Mouse (Mus musculus): Measurements from ENCODE around the gene Gemin2. TPM values are rescaled to one million over a fixed set of nuclear protein-coding genes. Genes with fewer than 3 reads are reported as not detected.
"Not testable (repeated sequence)": the region's sequence is repeated elsewhere in the genome, so short reads cannot be mapped to it uniquely, and the experiment has no call there.

Gene Gemin2
- polyA plus RNA-seq (2011; ENCODE audit: insufficient read depth, insufficient read length, low read depth, missing spikeins), result 27.8 and 31.1 TPM in 2 replicates

- TF ChIP-seq POLR2A (IDR thresholded peaks at IDR 0.05; ENCODE audit: insufficient read depth, low read length) (peak; percentile 92), CTCF (IDR thresholded peaks at IDR 0.05; ENCODE audit: low read depth, low read length) (no peak)
- Histone ChIP-seq H3K27ac (ENCODE audit: insufficient read depth, low read length) (peak within 1 kb of the TSS; percentile 73), H3K36me3 (ENCODE audit: control insufficient read depth, insufficient read depth, low read length, poor library complexity, severe bottlenecking) (peaks cover 18% of the 10 kb centered on the region), H3K4me1 (ENCODE audit: control insufficient read depth, insufficient read depth, low read length) (no peaks in the 10 kb centered on the region), H3K9me3 (replicated peaks; ENCODE audit: control insufficient read depth, insufficient read depth, low read length, poor library complexity, severe bottlenecking) (no peaks in the 10 kb centered on the region), H3K27me3 (ENCODE audit: control insufficient read depth, insufficient read depth, low read length, poor library complexity, severe bottlenecking) (no peaks in the 10 kb centered on the region), H3K4me3 (ENCODE audit: low read depth, low read length) (peak within 1 kb of the TSS; percentile 86), H3K9ac (ENCODE audit: low read depth, poor library complexity, severe bottlenecking) (peak within 1 kb of the TSS; percentile 77)
Observed at GRCm38 (mm10) chr12:59013234-59013633, at the start of gene Gemin2. Gene Gemin2, plus strand, starts transcription at chr12:59013393.

- H3K36me3 ChIP-seq (ENCODE audit: control insufficient read depth, insufficient read depth, low read length, poor library complexity, severe bottlenecking), result no peaks in the 10 kb centered on the region; the same call in 1 of the 2 replicates
- no peak for TF ChIP-seq POLR2A (IDR thresholded peaks at IDR 0.05; ENCODE audit: insufficient read depth, low read length)
- TF ChIP-seq CTCF (IDR thresholded peaks at IDR 0.05; ENCODE audit: low read depth, low read length), result peak; percentile 54
- TF ChIP-seq EP300 (IDR thresholded peaks at IDR 0.05; ENCODE audit: insufficient read depth, low read depth, low read length), result no peak
- no peaks in the 10 kb centered on the region for H3K4me1 ChIP-seq (ENCODE audit: control insufficient read depth, insufficient read depth, low read length)
- H3K4me3 ChIP-seq (ENCODE audit: low read depth, low read length), result no peak overlapping the region
- no peak overlapping the region for H3K9ac ChIP-seq (ENCODE audit: low read depth, poor library complexity, severe bottlenecking)
- no peaks in the 10 kb centered on the region for H3K27me3 ChIP-seq (ENCODE audit: control insufficient read depth, insufficient read depth, low read length, poor library complexity, severe bottlenecking)
- no peaks in the 10 kb centered on the region for H3K9me3 ChIP-seq (replicated peaks; ENCODE audit: control insufficient read depth, insufficient read depth, low read length, poor library complexity, severe bottlenecking)
- H3K27ac ChIP-seq (ENCODE audit: insufficient read depth, low read length), result no peak overlapping the region
Observed at GRCm38 (mm10) chr12:58964583-58964982, 48.6 kb upstream of the Gemin2 start.

- TF ChIP-seq CTCF (IDR thresholded peaks at IDR 0.05; ENCODE audit: low read depth, low read length), result peak; percentile 7
- TF ChIP-seq EP300 (IDR thresholded peaks at IDR 0.05; ENCODE audit: insufficient read depth, low read depth, low read length), result no peak
- TF ChIP-seq POLR2A (IDR thresholded peaks at IDR 0.05; ENCODE audit: insufficient read depth, low read length), result no peak
- H3K9ac ChIP-seq (ENCODE audit: low read depth, poor library complexity, severe bottlenecking), result no peak overlapping the region
- no peaks in the 10 kb centered on the region for H3K4me1 ChIP-seq (ENCODE audit: control insufficient read depth, insufficient read depth, low read length)
- no peak overlapping the region for H3K27ac ChIP-seq (ENCODE audit: insufficient read depth, low read length)
- no peaks in the 10 kb centered on the region for H3K36me3 ChIP-seq (ENCODE audit: control insufficient read depth, insufficient read depth, low read length, poor library complexity, severe bottlenecking)
- no peaks in the 10 kb centered on the region for H3K27me3 ChIP-seq (ENCODE audit: control insufficient read depth, insufficient read depth, low read length, poor library complexity, severe bottlenecking)
- H3K4me3 ChIP-seq (ENCODE audit: low read depth, low read length), result no peak overlapping the region
- no peaks in the 10 kb centered on the region for H3K9me3 ChIP-seq (replicated peaks; ENCODE audit: control insufficient read depth, insufficient read depth, low read length, poor library complexity, severe bottlenecking)
Observed at GRCm38 (mm10) chr12:58976966-58977365, 36.2 kb upstream of the Gemin2 start.

- not testable (repeated sequence) for H3K9ac ChIP-seq (ENCODE audit: low read depth, poor library complexity, severe bottlenecking); H3K27me3 ChIP-seq (ENCODE audit: control insufficient read depth, insufficient read depth, low read length, poor library complexity, severe bottlenecking); H3K36me3 ChIP-seq (ENCODE audit: control insufficient read depth, insufficient read depth, low read length, poor library complexity, severe bottlenecking); H3K4me3 ChIP-seq (ENCODE audit: low read depth, low read length); H3K4me1 ChIP-seq (ENCODE audit: control insufficient read depth, insufficient read depth, low read length); H3K9me3 ChIP-seq (replicated peaks; ENCODE audit: control insufficient read depth, insufficient read depth, low read length, poor library complexity, severe bottlenecking)
- TF ChIP-seq EP300 (IDR thresholded peaks at IDR 0.05; ENCODE audit: insufficient read depth, low read depth, low read length), result 0 out of 2 replicates have a peak, but pooled peaks have one; percentile 24
- peak overlapping the region; percentile 90 for H3K27ac ChIP-seq (ENCODE audit: insufficient read depth, low read length)
Observed at GRCm38 (mm10) chr12:58981178-58981661, 32.0 kb upstream of the Gemin2 start.

- Histone ChIP-seq H3K4me3 (ENCODE audit: low read depth, low read length) (no peak overlapping the region), H3K27ac (ENCODE audit: insufficient read depth, low read length) (no peak overlapping the region), H3K9ac (ENCODE audit: low read depth, poor library complexity, severe bottlenecking) (no peak overlapping the region), H3K9me3 (replicated peaks; ENCODE audit: control insufficient read depth, insufficient read depth, low read length, poor library complexity, severe bottlenecking) (no peaks in the 10 kb centered on the region), H3K27me3 (ENCODE audit: control insufficient read depth, insufficient read depth, low read length, poor library complexity, severe bottlenecking) (no peaks in the 10 kb centered on the region), H3K4me1 (ENCODE audit: control insufficient read depth, insufficient read depth, low read length) (no peaks in the 10 kb centered on the region), H3K36me3 (ENCODE audit: control insufficient read depth, insufficient read depth, low read length, poor library complexity, severe bottlenecking) (peaks cover 5% of the 10 kb centered on the region)
- no peak for TF ChIP-seq EP300 (IDR thresholded peaks at IDR 0.05; ENCODE audit: insufficient read depth, low read depth, low read length)
- no peak for TF ChIP-seq POLR2A (IDR thresholded peaks at IDR 0.05; ENCODE audit: insufficient read depth, low read length)
- TF ChIP-seq CTCF (IDR thresholded peaks at IDR 0.05; ENCODE audit: low read depth, low read length), result no peak
Observed at GRCm38 (mm10) chr12:58985766-58986165, 27.4 kb upstream of the Gemin2 start.

GRCm38 (mm10) chr12:59010482-59010881 is 2.7 kb upstream of the Gemin2 start:
- H3K9me3 ChIP-seq (replicated peaks; ENCODE audit: control insufficient read depth, insufficient read depth, low read length, poor library complexity, severe bottlenecking), result no peaks in the 10 kb centered on the region
- TF ChIP-seq POLR2A (IDR thresholded peaks at IDR 0.05; ENCODE audit: insufficient read depth, low read length) (no peak), EP300 (IDR thresholded peaks at IDR 0.05; ENCODE audit: insufficient read depth, low read depth, low read length) (no peak), CTCF (IDR thresholded peaks at IDR 0.05; ENCODE audit: low read depth, low read length) (no peak)
- H3K4me1 ChIP-seq (ENCODE audit: control insufficient read depth, insufficient read depth, low read length), result no peaks in the 10 kb centered on the region
- no peak overlapping the region for H3K27ac ChIP-seq (ENCODE audit: insufficient read depth, low read length)
- H3K27me3 ChIP-seq (ENCODE audit: control insufficient read depth, insufficient read depth, low read length, poor library complexity, severe bottlenecking), result no peaks in the 10 kb centered on the region
- H3K4me3 ChIP-seq (ENCODE audit: low read depth, low read length), result no peak overlapping the region
- no peak overlapping the region for H3K9ac ChIP-seq (ENCODE audit: low read depth, poor library complexity, severe bottlenecking)
- peaks cover 4% of the 10 kb centered on the region for H3K36me3 ChIP-seq (ENCODE audit: control insufficient read depth, insufficient read depth, low read length, poor library complexity, severe bottlenecking)
